Mouse (Mus musculus): Measurements from ENCODE around the gene Slfn8.
"Not testable (repeated sequence)": the region's sequence is repeated elsewhere in the genome, so short reads cannot be mapped to it uniquely, and the experiment has no call there.

Slfn8 gene

DNA sequence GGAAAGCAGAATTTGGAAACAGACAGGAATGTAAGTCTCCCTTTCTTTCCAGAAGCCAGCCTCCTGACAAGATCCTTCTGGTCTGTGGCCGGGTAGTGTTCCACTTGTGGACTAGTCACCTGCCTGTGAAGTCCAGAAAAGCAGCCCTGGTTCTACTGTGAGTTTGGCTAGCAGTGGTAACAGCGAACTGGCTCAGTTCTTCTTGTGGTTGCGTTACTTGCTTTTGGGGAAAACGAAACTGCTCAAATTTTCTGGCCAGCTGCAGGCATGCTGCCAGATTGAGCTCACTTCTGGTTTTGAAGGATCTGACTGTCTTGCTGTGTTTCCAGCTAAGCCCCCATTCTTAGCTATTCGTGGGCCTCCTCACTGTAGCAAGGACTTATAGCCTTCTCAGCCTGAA lies at the start of gene Slfn8:
Gene Slfn8, minus strand, starts transcription at position 190 of the 400 bp plus-strand sequence.
- peak; percentile 7 for DNase-seq (ENCODE audit: low spot score)

GRCm38 (mm10) chr11:83067982-83068694 lies 47.5 kb upstream of the Slfn8 start:
- no peak for DNase-seq (ENCODE audit: low spot score)

GRCm38 (mm10) chr11:83066640-83067531 lies 46.3 kb upstream of the Slfn8 start:
- DNase-seq (ENCODE audit: low spot score): no peak

GRCm38 (mm10) chr11:83065441-83066344 lies 45.1 kb upstream of the Slfn8 start:
- DNase-seq (ENCODE audit: low spot score): no peak

DNA sequence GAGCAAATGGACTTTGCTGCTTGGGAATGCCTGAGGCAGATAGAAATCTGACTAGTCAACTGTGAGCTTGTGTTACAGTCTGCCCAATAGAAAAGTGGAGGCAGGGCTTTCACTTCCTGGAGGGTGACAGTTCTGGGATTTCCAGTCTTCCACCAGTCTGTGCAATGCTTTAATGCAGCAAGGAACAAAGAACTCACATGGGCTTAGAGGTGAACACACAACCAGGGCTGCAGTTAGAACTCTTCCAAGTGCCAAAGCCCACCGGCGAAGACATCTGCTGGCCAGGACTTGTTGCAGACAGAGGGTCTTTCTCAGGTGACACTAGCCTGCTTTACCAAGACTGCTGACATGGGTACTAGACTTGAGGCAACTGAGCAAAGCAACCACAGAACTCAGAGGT lies 44.3 kb upstream of the Slfn8 start, which contains the start of gene Slfn2:
Gene Slfn2, plus strand, starts transcription at position 167 of the 400 bp plus-strand sequence.
- DNase-seq (ENCODE audit: low spot score): no peak

- no peak for DNase-seq (ENCODE audit: low spot score)
Observed at GRCm38 (mm10) chr11:83063941-83064349, 43.3 kb upstream of the Slfn8 start.

- no peak for DNase-seq (ENCODE audit: low spot score)
Observed at GRCm38 (mm10) chr11:83063126-83063525, 42.5 kb upstream of the Slfn8 start.

- no peak for DNase-seq (ENCODE audit: low spot score)
Observed at GRCm38 (mm10) chr11:83061806-83062205, 41.2 kb upstream of the Slfn8 start.

DNA sequence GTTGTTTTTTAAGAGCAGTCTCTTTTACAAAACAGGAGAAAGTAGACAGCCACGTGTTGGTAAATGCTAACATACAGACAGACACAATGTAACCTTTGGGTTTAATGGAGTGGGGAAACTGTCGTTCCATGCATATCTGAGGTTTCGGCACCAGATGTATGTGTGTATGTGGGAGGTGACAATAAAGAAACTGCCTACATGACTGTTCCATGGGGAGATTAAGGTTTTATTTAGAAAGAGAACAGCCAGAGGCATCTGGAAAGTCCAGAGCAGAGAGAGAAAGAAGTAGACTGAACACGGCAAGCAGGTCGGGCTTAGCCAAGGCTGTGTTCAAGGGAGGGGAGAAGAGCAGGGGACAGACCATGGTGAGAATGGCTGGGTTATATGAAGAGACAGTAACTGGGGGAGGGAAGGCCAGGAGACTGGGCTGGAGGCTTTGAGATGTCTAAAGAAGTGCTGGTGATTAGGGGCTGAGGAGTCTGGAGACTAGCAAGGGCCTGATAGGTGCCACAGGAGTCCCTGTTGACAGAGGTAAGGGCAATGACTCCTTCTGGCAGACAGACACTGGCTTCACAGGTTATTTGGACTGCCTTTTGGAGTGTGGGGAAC lies 39.9 kb upstream of the Slfn8 start:
- DNase-seq (ENCODE audit: low spot score): no peak

DNA sequence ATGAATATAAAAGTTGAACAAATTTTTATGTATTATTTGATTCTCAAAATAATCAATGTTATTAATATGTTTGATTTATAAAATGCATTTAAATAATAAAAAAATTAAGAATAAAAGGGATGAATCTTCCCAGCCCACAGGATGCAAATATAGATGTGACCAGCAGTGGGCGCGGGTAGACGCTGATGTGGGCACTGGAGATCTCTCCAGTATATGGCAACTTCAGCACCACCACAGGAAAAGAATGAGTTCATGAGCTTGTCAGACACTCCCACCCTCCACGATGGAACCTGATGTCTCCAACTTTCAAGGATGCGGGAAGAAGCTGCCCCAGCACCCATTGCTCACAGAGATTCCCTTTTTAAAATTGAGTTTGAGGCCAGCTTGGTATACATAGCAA lies 37.3 kb upstream of the Slfn8 start:
- peak; percentile 60 for DNase-seq (ENCODE audit: low spot score)

GRCm38 (mm10) chr11:83045642-83046041 lies 25.0 kb upstream of the Slfn8 start:
- no peak for DNase-seq (ENCODE audit: low spot score)

GRCm38 (mm10) chr11:83043891-83044290 lies 23.3 kb upstream of the Slfn8 start:
- DNase-seq (ENCODE audit: low spot score): no peak

GRCm38 (mm10) chr11:83041000-83041399 lies 20.4 kb upstream of the Slfn8 start:
- no peak for DNase-seq (ENCODE audit: low spot score)

DNA sequence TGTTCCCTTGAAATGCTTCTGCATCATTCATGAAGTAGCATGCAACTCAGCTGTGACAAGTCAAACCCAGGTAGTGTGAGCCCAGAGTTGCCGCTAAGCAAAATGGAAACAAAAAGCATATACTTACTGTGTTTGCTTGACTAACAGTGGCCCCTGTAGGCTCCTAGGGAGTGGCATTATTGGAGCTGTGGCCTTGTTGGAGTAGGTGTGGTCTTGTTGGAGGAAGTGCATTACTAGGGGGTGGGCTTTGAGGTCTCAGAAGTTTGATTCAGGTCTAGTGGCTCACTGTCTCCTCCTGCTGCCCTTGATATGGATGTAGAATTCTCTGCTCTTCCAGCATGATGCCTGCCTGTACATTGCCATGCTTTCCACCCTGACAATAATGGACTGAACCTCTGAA lies 19.7 kb upstream of the Slfn8 start:
- no peak for DNase-seq (ENCODE audit: low spot score)

DNA sequence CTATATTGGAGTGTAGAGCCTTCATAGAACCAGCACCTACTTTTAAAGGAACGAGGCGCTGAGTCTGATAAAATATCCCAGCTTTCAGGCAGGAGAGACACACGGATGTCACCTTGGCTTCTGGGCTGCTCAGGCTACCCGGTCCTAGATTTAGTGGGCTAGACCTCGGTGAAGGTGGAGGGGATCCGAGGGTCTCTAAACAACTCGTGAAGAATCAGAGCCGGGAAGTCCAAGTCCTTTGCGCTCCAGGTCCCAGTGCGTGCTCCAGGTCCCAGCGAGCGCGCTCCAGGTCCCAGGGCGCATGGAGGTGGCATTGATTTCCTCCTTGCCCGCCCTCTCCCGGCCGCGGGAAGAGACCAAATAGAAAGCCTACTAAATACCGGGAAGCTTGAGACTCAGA lies 19.2 kb upstream of the Slfn8 start:
- no peak for DNase-seq (ENCODE audit: low spot score)

DNA sequence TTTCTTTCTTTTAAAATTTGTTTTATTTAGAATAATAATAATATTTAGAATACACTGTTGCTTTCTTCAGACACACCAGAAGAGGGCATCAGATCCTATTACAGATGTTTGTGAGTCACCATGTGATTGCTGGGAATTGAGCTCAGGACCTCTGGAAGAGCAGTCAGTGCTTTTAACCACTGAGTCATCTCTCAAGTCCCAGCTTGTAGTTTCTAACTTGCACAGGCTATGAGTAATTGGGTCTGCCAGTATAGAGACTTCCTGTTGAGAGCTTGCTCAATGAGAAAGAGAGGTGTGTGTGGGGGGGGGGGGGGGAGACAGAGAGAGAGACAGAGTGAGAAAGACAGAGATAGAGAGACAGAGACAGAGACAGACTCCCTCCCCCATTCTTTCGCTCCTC lies 18.5 kb upstream of the Slfn8 start:
- DNase-seq (ENCODE audit: low spot score): no peak

DNA sequence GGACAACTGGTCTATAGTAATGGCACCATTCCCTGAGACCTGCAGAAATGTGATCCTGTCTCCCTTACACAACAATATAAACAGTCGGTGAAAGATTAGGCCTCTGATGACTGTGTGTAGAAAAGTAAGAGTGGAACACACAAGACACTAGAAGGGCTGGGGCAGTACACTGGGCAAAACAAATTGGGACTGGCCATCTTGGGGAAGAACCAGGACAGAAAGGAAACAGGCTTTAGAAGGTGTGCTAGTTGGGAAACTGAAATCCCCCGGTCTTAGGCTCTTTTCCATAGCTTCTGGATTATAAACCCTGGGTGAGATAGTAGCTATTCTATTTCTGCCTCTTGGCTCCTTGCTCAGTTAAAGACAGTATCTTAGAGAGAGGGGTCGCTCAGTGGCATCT lies 18.1 kb upstream of the Slfn8 start:
- not testable (repeated sequence) for DNase-seq (ENCODE audit: low spot score)

DNA sequence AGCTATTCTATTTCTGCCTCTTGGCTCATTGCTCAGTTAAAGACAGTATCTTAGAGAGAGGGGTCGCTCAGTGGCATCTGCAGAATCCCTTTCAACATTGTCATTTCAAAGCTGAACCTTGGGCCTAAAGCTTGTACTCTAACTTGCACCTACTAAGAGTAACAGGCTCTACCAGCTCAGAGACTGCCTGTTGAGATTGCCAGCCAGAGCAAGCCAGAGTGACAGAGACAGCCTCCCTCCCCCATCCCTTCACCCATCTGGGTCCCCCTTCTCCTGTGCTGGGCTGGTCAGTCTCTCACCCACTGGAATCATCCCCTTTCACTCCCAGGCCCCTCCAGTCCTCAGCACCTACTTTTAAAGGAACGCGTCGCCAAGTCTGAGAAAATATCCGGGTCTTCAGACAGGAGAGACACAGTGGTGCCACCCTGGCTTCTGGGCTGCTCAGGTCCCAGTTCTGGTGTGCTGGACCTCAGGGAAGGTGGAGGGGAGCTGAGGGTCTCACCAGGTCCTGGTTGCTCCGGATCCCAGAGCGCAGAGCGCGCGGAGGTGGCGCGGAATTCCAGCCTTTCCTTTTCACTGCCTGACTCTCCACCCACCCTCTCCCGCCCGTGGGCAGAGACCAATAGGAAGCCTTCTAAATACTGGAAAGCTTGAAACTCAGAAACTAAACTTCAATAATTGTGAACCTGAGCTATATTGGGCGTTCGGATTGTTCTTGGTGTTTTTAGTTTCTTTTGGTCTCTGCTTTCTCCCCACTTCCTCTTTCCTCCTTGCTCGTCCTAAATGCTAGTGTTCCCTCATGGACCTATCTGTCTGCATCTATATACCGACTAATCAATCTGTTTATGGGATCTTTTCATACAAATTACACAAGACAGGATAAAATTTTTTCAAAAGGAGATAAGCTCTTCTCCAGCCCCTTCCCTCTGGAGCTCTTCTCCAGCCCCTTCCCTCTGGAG lies 770 bp downstream of the Slfn8 start:
- not testable (repeated sequence) for DNase-seq (ENCODE audit: low spot score)

DNA sequence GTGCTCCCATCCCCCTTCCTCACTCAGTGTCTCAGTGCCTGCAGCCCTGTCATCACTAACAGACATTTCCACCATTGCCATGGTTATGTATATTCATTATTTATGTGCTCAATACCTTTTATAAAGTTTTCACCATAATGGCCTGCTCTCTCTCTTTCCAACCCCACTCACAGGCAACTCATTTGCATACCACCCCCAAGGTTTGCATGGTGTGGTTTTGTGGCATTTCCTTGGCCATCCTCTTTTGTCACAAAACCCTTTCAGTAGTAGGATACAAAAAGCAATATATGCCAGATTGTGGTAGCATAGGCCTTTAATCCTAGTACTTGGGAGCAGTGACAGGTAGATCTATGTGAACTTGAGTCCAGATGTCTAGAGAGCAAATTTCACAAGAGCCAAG lies 4.5 kb downstream of the Slfn8 start:
- no peak for DNase-seq (ENCODE audit: low spot score)

- DNase-seq (ENCODE audit: low spot score): no peak
Observed at GRCm38 (mm10) chr11:83013356-83013755, 7.3 kb downstream of the Slfn8 start.
